Mouse (Mus musculus): ENCODE measurements around the gene Grip1.

DNA sequence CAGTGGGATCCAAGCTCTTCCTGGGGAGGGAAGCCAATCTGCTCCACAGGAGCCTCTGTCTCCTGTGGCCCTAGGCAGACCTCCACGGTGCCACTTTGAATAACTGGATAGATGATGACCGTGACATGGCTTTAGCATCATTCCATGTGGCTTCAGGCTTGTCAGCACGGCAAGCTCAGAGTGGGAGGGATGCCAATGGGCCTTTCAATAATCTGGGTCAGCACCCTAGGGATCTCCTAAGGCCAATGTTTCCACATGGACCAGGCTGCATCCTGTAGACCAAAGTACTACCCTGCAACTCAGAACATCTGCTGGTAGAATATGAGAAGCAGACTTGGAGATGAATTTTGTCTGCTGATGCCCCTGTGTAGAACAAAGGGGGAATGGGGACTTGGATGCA lies 414.1 kb downstream of the Grip1 start:
- no peak for TF ChIP-seq CTCF (IDR thresholded peaks at IDR 0.05; ENCODE audit: low read depth, low read length)
- no peak for TF ChIP-seq POLR2A (IDR thresholded peaks at IDR 0.05; ENCODE audit: extremely low read depth, insufficient read depth, low read length)

Measured in liver, adult 2 months (tissue).